Mouse (Mus musculus): ENCODE data around the gene Ccdc77. TPM values are rescaled to one million over a fixed set of nuclear protein-coding genes. Genes with fewer than 3 reads are reported as not detected.
A peak's percentile ranks its signal among the peaks of the same experiment; 100 is the strongest.

Gene Ccdc77
- polyA plus RNA-seq (2015; fragmentation: Nextera tagmentation; extraction: Ambion mirVana), result 28.0 TPM in 2 replicates

DNA sequence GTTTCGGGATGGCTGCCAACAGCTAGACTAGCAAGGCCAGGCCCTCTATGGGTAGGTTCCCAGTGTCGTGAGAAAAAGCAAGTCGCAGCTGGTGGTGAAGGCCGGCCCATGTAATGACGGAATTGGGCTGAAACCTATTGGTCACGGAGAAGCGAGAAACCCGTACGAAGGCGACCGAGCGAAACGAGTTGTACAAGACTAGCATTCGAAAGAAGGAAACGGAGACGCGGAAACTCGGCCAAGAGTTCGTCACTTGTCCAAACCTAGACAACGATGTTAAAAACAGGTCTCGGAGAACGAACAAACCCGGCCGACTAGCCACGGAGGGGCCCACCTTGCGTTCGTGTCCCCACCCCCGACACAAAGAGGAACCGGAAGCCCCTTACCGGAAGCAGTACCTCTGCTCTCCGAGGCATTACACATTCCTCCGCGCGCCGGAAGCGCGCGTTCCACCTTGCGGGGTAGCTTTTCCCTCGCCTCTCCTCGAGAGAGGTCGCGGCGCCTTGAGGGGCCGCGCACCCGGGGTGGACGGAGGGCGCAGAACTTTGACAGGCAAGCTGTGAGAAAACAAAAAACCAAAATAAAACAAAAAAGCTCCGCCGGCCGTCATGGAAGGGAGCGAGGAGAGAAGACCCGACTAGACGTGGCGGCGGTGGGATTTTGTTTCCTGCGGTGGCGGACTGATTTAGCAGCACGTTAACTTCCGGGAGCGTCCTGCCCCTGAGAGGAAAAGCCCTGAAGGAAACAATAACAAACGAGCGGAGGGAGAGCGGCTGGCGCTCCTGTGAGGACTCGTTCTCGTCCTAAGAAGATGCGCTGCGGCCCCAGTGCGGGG lies at the start of gene Ccdc77, which contains the start of gene Kdm5a:
Gene Ccdc77, minus strand, starts transcription at position 687 of the 835 bp plus-strand sequence.
Gene Kdm5a, plus strand, starts transcription at position 437 of the 835 bp plus-strand sequence.
- Histone ChIP-seq H3K4me1 (peaks cover 11% of the 10 kb centered on the region), H3K27ac (peak within 1 kb of the TSS; percentile 98), H3K4me2 (peak within 1 kb of the TSS; percentile 70), H3K9ac (peak within 1 kb of the TSS; percentile 86), H3K36me3 (peaks cover 22% of the 10 kb centered on the region), H3K27me3 (no peaks in the 10 kb centered on the region), H3K9me3 (replicated peaks) (no peaks in the 10 kb centered on the region), H3K4me3 (replicated peaks) (peak within 1 kb of the TSS; percentile 88)
- peak; percentile 97 for ATAC-seq (replicated peaks; ENCODE audit: low FRiP score)
- under 1% methylated on average over 71 of the region's 71 CpGs for WGBS

GRCm38 (mm10) chr6:120403936-120404335 lies 39.8 kb upstream of the Ccdc77 start:
- ATAC-seq (replicated peaks; ENCODE audit: low FRiP score), result no peak
- no peak overlapping the region for H3K4me3 ChIP-seq (replicated peaks)
- H3K27me3 ChIP-seq, result no peaks in the 10 kb centered on the region
- H3K27ac ChIP-seq, result no peak overlapping the region
- no peaks in the 10 kb centered on the region for H3K9me3 ChIP-seq (replicated peaks)
- no peak overlapping the region for H3K4me2 ChIP-seq
- H3K9ac ChIP-seq, result no peak overlapping the region
- H3K4me1 ChIP-seq, result no peaks in the 10 kb centered on the region
- peaks cover 86% of the 10 kb centered on the region for H3K36me3 ChIP-seq
- WGBS, result 93% methylated on average over 1 of the region's 1 CpGs

GRCm38 (mm10) chr6:120395622-120396345 lies 31.6 kb upstream of the Ccdc77 start:
- no peak for ATAC-seq (replicated peaks; ENCODE audit: low FRiP score)
- Histone ChIP-seq H3K27me3 (no peaks in the 10 kb centered on the region), H3K9ac (no peak overlapping the region), H3K4me1 (no peaks in the 10 kb centered on the region), H3K27ac (no peak overlapping the region), H3K4me3 (replicated peaks) (no peak overlapping the region), H3K9me3 (replicated peaks) (no peaks in the 10 kb centered on the region), H3K36me3 (peaks cover 84% of the 10 kb centered on the region), H3K4me2 (no peak overlapping the region)
- 93% methylated on average over 5 of the region's 5 CpGs for WGBS

DNA sequence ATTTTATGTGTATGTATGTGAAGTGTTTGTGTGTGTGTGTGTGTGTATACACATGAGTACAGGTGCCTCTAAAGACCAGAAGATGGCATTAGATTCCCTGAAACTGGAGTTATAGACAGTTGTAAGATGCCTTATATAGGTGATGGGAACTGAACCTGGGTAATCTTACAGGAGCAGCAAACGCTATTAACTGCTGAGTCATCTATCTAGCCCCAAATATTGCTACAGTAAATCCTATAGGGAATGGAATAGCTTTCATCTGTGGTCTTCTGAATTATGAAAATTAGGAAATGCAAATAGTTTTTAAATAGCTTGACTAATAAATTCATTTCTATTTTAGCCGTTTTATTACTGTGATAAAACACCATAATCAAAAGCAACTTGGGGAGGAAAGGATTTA lies 28.6 kb upstream of the Ccdc77 start:
- ATAC-seq (replicated peaks; ENCODE audit: low FRiP score), result no peak
- Histone ChIP-seq H3K9ac (no peak overlapping the region), H3K27me3 (no peaks in the 10 kb centered on the region), H3K4me1 (no peaks in the 10 kb centered on the region), H3K4me3 (replicated peaks) (no peak overlapping the region), H3K36me3 (peaks cover 82% of the 10 kb centered on the region), H3K27ac (no peak overlapping the region), H3K9me3 (replicated peaks) (no peaks in the 10 kb centered on the region), H3K4me2 (no peak overlapping the region)
- WGBS, result 95% methylated on average over 2 of the region's 2 CpGs

DNA sequence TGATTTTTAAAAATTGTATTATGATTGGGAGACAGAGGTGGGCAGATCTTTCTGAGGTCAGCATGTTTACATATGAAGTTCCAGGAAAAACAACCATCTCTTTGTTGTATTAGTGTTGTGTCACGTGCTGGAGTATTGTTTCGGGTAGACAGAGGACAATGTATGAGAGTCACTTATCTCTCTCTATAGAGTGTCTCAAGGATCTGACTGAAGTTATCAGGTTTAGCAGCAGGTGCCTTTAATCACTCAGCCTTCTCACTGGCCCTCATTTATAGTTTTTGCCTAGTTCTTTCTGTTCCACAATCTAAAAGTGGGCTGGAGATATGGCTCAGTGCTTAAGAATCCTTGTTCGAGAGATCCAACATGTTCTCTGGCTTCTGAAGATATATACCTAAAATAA lies 25.9 kb upstream of the Ccdc77 start:
- H3K4me3 ChIP-seq (replicated peaks), result no peak overlapping the region
- WGBS, result 94% methylated on average over 3 of the region's 3 CpGs
- H3K4me2 ChIP-seq, result no peak overlapping the region
- no peaks in the 10 kb centered on the region for H3K9me3 ChIP-seq (replicated peaks)
- no peaks in the 10 kb centered on the region for H3K4me1 ChIP-seq
- no peaks in the 10 kb centered on the region for H3K27me3 ChIP-seq
- peaks cover 76% of the 10 kb centered on the region for H3K36me3 ChIP-seq
- no peak for ATAC-seq (replicated peaks; ENCODE audit: low FRiP score)
- H3K27ac ChIP-seq, result no peak overlapping the region
- H3K9ac ChIP-seq, result no peak overlapping the region

- Histone ChIP-seq H3K27ac (no peak overlapping the region), H3K36me3 (peaks cover 91% of the 10 kb centered on the region), H3K4me3 (replicated peaks) (no peak overlapping the region), H3K4me1 (no peaks in the 10 kb centered on the region), H3K4me2 (no peak overlapping the region), H3K9me3 (replicated peaks) (no peaks in the 10 kb centered on the region), H3K27me3 (no peaks in the 10 kb centered on the region), H3K9ac (no peak overlapping the region)
- ATAC-seq (replicated peaks; ENCODE audit: low FRiP score), result no peak
- WGBS, result 88% methylated on average over 2 of the region's 2 CpGs
Measured at GRCm38 (mm10) chr6:120376736-120377135, 12.6 kb upstream of the Ccdc77 start.

DNA sequence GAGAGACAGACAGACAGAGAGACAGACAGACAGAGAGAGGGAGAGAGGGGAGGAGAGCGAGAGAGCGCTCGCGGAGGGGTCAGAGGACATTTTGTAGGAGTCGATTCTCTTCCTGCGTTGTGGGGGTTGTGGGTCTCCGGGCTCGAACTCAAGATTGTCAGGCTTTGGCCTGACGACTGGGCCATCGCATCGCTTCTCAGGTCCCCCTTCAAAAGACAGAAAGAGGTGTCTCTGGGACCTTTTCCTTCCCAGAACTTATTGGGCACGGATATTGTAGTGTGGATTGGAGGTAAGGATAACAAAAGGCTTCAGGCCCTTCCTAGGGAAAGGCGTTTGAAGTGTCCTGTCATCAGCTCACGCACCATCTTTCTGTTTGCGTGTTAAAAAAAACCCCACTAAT lies 877 bp upstream of the Ccdc77 start:
- 2% methylated on average over 15 of the region's 15 CpGs for WGBS
- Histone ChIP-seq H3K36me3 (peaks cover 33% of the 10 kb centered on the region), H3K9me3 (replicated peaks) (no peaks in the 10 kb centered on the region), H3K4me2 (peak overlapping the region; percentile 70), H3K4me1 (peaks cover 11% of the 10 kb centered on the region), H3K27me3 (no peaks in the 10 kb centered on the region), H3K4me3 (replicated peaks) (peak overlapping the region; percentile 88), H3K9ac (peak overlapping the region; percentile 86), H3K27ac (no peak overlapping the region; the same call in 1 of the 2 replicates)
- ATAC-seq (replicated peaks; ENCODE audit: low FRiP score), result no peak

DNA sequence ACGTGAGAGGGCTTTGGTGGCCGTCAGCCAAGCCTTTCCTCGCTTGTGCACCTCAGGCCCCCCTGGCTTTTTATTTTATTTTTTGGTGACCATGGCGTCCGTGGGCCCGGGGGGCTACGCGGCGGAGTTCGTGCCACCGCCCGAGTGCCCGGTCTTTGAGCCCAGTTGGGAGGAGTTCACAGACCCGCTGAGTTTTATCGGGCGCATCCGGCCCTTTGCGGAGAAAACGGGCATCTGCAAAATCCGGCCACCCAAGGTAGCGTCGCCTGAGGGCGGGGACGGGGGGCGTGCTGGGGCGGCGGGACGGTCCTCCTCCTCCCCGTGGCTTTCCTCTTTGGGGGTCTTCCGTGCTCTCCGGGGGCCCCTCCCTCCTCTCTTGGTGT lies 340 bp upstream of the Ccdc77 start:
- Histone ChIP-seq H3K27me3 (no peaks in the 10 kb centered on the region), H3K4me1 (peaks cover 11% of the 10 kb centered on the region), H3K36me3 (peaks cover 28% of the 10 kb centered on the region), H3K4me2 (peak overlapping the region; percentile 70), H3K27ac (peak overlapping the region; percentile 98), H3K9me3 (replicated peaks) (no peaks in the 10 kb centered on the region), H3K4me3 (replicated peaks) (peak overlapping the region; percentile 88), H3K9ac (peak overlapping the region; percentile 86)
- under 1% methylated on average over 31 of the region's 31 CpGs for WGBS
- ATAC-seq (replicated peaks; ENCODE audit: low FRiP score), result peak; percentile 34

DNA sequence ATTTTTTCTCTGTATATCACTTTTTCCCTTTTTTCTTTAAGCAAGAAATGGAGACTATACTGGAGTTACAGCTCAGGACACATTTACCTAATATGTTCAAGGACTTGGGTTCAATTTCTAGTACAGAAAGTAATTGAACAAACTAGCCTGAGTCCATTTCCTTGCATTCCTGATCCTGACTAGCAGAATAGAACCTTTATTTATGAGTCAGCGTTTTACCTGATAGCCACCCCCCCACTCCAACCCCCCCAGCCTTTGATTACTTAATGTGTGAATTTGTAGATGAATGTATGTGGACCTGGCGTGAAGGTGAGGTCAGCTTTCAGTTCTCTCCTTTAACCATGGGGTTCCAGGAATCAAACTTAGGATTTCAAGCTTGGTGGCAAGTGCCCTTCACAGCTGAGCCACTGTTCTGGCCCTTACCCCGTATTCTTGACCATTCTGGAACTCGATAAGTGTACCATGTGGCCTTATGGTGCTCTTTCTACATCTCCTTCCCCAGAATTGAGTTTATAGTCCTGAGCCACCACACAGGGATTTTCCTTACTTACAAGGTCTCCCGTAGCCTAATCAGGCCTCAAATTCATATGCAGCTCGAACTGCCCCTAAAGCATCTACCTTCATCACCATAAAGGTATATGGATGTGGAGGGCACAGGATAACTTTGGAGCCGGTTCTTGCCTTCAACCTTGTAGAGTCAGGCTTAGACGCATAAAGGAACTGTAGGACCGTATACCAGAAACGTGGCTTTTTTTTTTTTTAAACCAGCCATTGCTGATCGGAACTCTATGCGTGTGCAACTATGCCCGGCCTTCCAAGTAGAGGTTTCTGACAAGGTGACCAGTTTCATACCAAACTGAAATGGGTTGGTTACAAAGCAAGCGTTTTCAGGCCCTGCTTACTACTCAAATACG lies 1.1 kb downstream of the Ccdc77 start:
- peak; percentile 22; the same call in 1 of the 2 replicates for ATAC-seq (replicated peaks; ENCODE audit: low FRiP score)
- WGBS, result 17% methylated on average over 15 of the region's 15 CpGs

GRCm38 (mm10) chr6:120362124-120362523 lies 2.0 kb downstream of the Ccdc77 start:
- WGBS, result 99% methylated on average over 2 of the region's 2 CpGs

More for the DNA sequence above, 1.1 kb downstream of the Ccdc77 start:
- H3K27ac ChIP-seq, result peak overlapping the region; percentile 98
- H3K4me1 ChIP-seq, result peaks cover 13% of the 10 kb centered on the region
- H3K4me3 ChIP-seq (replicated peaks), result peak overlapping the region; percentile 88
- peak overlapping the region; percentile 86 for H3K9ac ChIP-seq
- H3K36me3 ChIP-seq, result peaks cover 13% of the 10 kb centered on the region
- peak overlapping the region; percentile 70 for H3K4me2 ChIP-seq
- H3K9me3 ChIP-seq (replicated peaks), result no peaks in the 10 kb centered on the region
- no peaks in the 10 kb centered on the region for H3K27me3 ChIP-seq

More at GRCm38 (mm10) chr6:120362124-120362523, 2.0 kb downstream of the Ccdc77 start:
- H3K27me3 ChIP-seq, result no peaks in the 10 kb centered on the region
- no peak overlapping the region for H3K27ac ChIP-seq
- H3K4me1 ChIP-seq, result peaks cover 15% of the 10 kb centered on the region
- no peak overlapping the region for H3K9ac ChIP-seq
- H3K9me3 ChIP-seq (replicated peaks), result no peaks in the 10 kb centered on the region
- ATAC-seq (replicated peaks; ENCODE audit: low FRiP score), result no peak
- H3K36me3 ChIP-seq, result peaks cover 4% of the 10 kb centered on the region
- no peak overlapping the region for H3K4me3 ChIP-seq (replicated peaks)
- H3K4me2 ChIP-seq, result no peak overlapping the region
